Mouse (Mus musculus): ENCODE data around the gene Osbpl5. TPM values are rescaled to one million over a fixed set of nuclear protein-coding genes. Genes with fewer than 3 reads are reported as not detected.

Gene Osbpl5
- polyA plus RNA-seq, 1 experiment from 2014 or later, result 2.2 TPM

- H3K27ac ChIP-seq (ENCODE audit: low read length), result no peak overlapping the region
- no peak overlapping the region for H3K4me3 ChIP-seq (ENCODE audit: low read depth, low read length)
- no peak for ATAC-seq (ENCODE audit: low read depth)
- no peaks in the 10 kb centered on the region for H3K36me3 ChIP-seq (ENCODE audit: control insufficient read depth, insufficient read depth)
- H3K9ac ChIP-seq (ENCODE audit: low read depth, low read length), result no peak overlapping the region
- no peaks in the 10 kb centered on the region for H3K4me1 ChIP-seq (ENCODE audit: control insufficient read depth, low read depth, low read length)
- H3K9me3 ChIP-seq (replicated peaks; ENCODE audit: control insufficient read depth, low read length), result no peaks in the 10 kb centered on the region
- WGBS (ENCODE audit: insufficient replicate concordance), result 63% methylated on average over 4 of the region's 4 CpGs
- H3K4me2 ChIP-seq (ENCODE audit: low read depth, low read length), result no peak overlapping the region
- no peaks in the 10 kb centered on the region for H3K27me3 ChIP-seq (ENCODE audit: control insufficient read depth, insufficient read depth, low read depth, low read length)
These were observed 30.4 kb downstream of the Osbpl5 start for GRCm38 (mm10) chr7:143726396-143726795.

- Histone ChIP-seq H3K36me3 (ENCODE audit: control insufficient read depth, insufficient read depth) (no peaks in the 10 kb centered on the region), H3K27ac (ENCODE audit: low read length) (no peak overlapping the region), H3K4me1 (ENCODE audit: control insufficient read depth, low read depth, low read length) (no peaks in the 10 kb centered on the region), H3K4me3 (ENCODE audit: low read depth, low read length) (no peak overlapping the region), H3K27me3 (ENCODE audit: control insufficient read depth, insufficient read depth, low read depth, low read length) (no peaks in the 10 kb centered on the region), H3K4me2 (ENCODE audit: low read depth, low read length) (no peak overlapping the region), H3K9me3 (replicated peaks; ENCODE audit: control insufficient read depth, low read length) (no peaks in the 10 kb centered on the region), H3K9ac (ENCODE audit: low read depth, low read length) (no peak overlapping the region)
- no peak for ATAC-seq (ENCODE audit: low read depth)
- WGBS (ENCODE audit: insufficient replicate concordance), result 70% methylated on average over 4 of the region's 4 CpGs
These were observed 32.9 kb downstream of the Osbpl5 start for GRCm38 (mm10) chr7:143723841-143724240.

GRCm38 (mm10) chr7:143722646-143723045, 34.1 kb downstream of the Osbpl5 start:
- no peak overlapping the region for H3K4me2 ChIP-seq (ENCODE audit: low read depth, low read length)

GRCm38 (mm10) chr7:143717811-143718210, 39.0 kb downstream of the Osbpl5 start:
- H3K9me3 ChIP-seq (replicated peaks; ENCODE audit: control insufficient read depth, low read length), result no peaks in the 10 kb centered on the region
- 42% methylated on average over 1 of the region's 1 CpGs for WGBS (ENCODE audit: insufficient replicate concordance)
- ATAC-seq (ENCODE audit: low read depth), result no peak

More at GRCm38 (mm10) chr7:143722646-143723045, 34.1 kb downstream of the Osbpl5 start:
- Histone ChIP-seq H3K27ac (ENCODE audit: low read length) (no peak overlapping the region), H3K27me3 (ENCODE audit: control insufficient read depth, insufficient read depth, low read depth, low read length) (no peaks in the 10 kb centered on the region), H3K4me1 (ENCODE audit: control insufficient read depth, low read depth, low read length) (no peaks in the 10 kb centered on the region), H3K4me3 (ENCODE audit: low read depth, low read length) (no peak overlapping the region), H3K9ac (ENCODE audit: low read depth, low read length) (no peak overlapping the region), H3K36me3 (ENCODE audit: control insufficient read depth, insufficient read depth) (no peaks in the 10 kb centered on the region), H3K9me3 (replicated peaks; ENCODE audit: control insufficient read depth, low read length) (no peaks in the 10 kb centered on the region)
- WGBS (ENCODE audit: insufficient replicate concordance), result 62% methylated on average over 5 of the region's 5 CpGs
- no peak for ATAC-seq (ENCODE audit: low read depth)

GRCm38 (mm10) chr7:143713421-143713820, 43.4 kb downstream of the Osbpl5 start:
- 19% methylated on average over 4 of the region's 4 CpGs for WGBS (ENCODE audit: insufficient replicate concordance)
- ATAC-seq (ENCODE audit: low read depth), result no peak

More at GRCm38 (mm10) chr7:143717811-143718210, 39.0 kb downstream of the Osbpl5 start:
- Histone ChIP-seq H3K4me3 (ENCODE audit: low read depth, low read length) (no peak overlapping the region), H3K9ac (ENCODE audit: low read depth, low read length) (no peak overlapping the region), H3K27ac (ENCODE audit: low read length) (no peak overlapping the region), H3K27me3 (ENCODE audit: control insufficient read depth, insufficient read depth, low read depth, low read length) (no peaks in the 10 kb centered on the region), H3K4me2 (ENCODE audit: low read depth, low read length) (no peak overlapping the region), H3K4me1 (ENCODE audit: control insufficient read depth, low read depth, low read length) (no peaks in the 10 kb centered on the region), H3K36me3 (ENCODE audit: control insufficient read depth, insufficient read depth) (no peaks in the 10 kb centered on the region)

GRCm38 (mm10) chr7:143712771-143713348, 43.9 kb downstream of the Osbpl5 start:
- Histone ChIP-seq H3K9ac (ENCODE audit: low read depth, low read length) (no peak overlapping the region), H3K27ac (ENCODE audit: low read length) (no peak overlapping the region), H3K9me3 (replicated peaks; ENCODE audit: control insufficient read depth, low read length) (no peaks in the 10 kb centered on the region), H3K4me1 (ENCODE audit: control insufficient read depth, low read depth, low read length) (no peaks in the 10 kb centered on the region), H3K4me2 (ENCODE audit: low read depth, low read length) (no peak overlapping the region), H3K36me3 (ENCODE audit: control insufficient read depth, insufficient read depth) (no peaks in the 10 kb centered on the region), H3K27me3 (ENCODE audit: control insufficient read depth, insufficient read depth, low read depth, low read length) (no peaks in the 10 kb centered on the region), H3K4me3 (ENCODE audit: low read depth, low read length) (no peak overlapping the region)
- 34% methylated on average over 8 of the region's 8 CpGs for WGBS (ENCODE audit: insufficient replicate concordance)
- no peak for ATAC-seq (ENCODE audit: low read depth)

More at GRCm38 (mm10) chr7:143713421-143713820, 43.4 kb downstream of the Osbpl5 start:
- no peaks in the 10 kb centered on the region for H3K4me1 ChIP-seq (ENCODE audit: control insufficient read depth, low read depth, low read length)
- no peak overlapping the region for H3K4me2 ChIP-seq (ENCODE audit: low read depth, low read length)
- no peaks in the 10 kb centered on the region for H3K9me3 ChIP-seq (replicated peaks; ENCODE audit: control insufficient read depth, low read length)
- no peaks in the 10 kb centered on the region for H3K27me3 ChIP-seq (ENCODE audit: control insufficient read depth, insufficient read depth, low read depth, low read length)
- H3K9ac ChIP-seq (ENCODE audit: low read depth, low read length), result no peak overlapping the region
- no peak overlapping the region for H3K27ac ChIP-seq (ENCODE audit: low read length)
- no peaks in the 10 kb centered on the region for H3K36me3 ChIP-seq (ENCODE audit: control insufficient read depth, insufficient read depth)
- H3K4me3 ChIP-seq (ENCODE audit: low read depth, low read length), result no peak overlapping the region

GRCm38 (mm10) chr7:143712023-143712422, 44.8 kb downstream of the Osbpl5 start:
- H3K4me1 ChIP-seq (ENCODE audit: control insufficient read depth, low read depth, low read length), result no peaks in the 10 kb centered on the region
- no peaks in the 10 kb centered on the region for H3K27me3 ChIP-seq (ENCODE audit: control insufficient read depth, insufficient read depth, low read depth, low read length)
- H3K9me3 ChIP-seq (replicated peaks; ENCODE audit: control insufficient read depth, low read length), result no peaks in the 10 kb centered on the region
- H3K27ac ChIP-seq (ENCODE audit: low read length), result no peak overlapping the region
- no peak overlapping the region for H3K9ac ChIP-seq (ENCODE audit: low read depth, low read length)
- no peak for ATAC-seq (ENCODE audit: low read depth)
- no peaks in the 10 kb centered on the region for H3K36me3 ChIP-seq (ENCODE audit: control insufficient read depth, insufficient read depth)
- 63% methylated on average over 4 of the region's 4 CpGs for WGBS (ENCODE audit: insufficient replicate concordance)
- no peak overlapping the region for H3K4me2 ChIP-seq (ENCODE audit: low read depth, low read length)
- H3K4me3 ChIP-seq (ENCODE audit: low read depth, low read length), result no peak overlapping the region

- WGBS (ENCODE audit: insufficient replicate concordance), result 59% methylated on average over 7 of the region's 7 CpGs
- ATAC-seq (ENCODE audit: low read depth), result no peak
These were observed 45.4 kb downstream of the Osbpl5 start for GRCm38 (mm10) chr7:143711381-143711780.

GRCm38 (mm10) chr7:143709395-143709794, 47.4 kb downstream of the Osbpl5 start:
- no peaks in the 10 kb centered on the region for H3K36me3 ChIP-seq (ENCODE audit: control insufficient read depth, insufficient read depth)
- 71% methylated on average over 7 of the region's 7 CpGs for WGBS (ENCODE audit: insufficient replicate concordance)
- no peak overlapping the region for H3K4me2 ChIP-seq (ENCODE audit: low read depth, low read length)
- H3K4me1 ChIP-seq (ENCODE audit: control insufficient read depth, low read depth, low read length), result no peaks in the 10 kb centered on the region
- no peak overlapping the region for H3K9ac ChIP-seq (ENCODE audit: low read depth, low read length)
- no peak overlapping the region for H3K4me3 ChIP-seq (ENCODE audit: low read depth, low read length)
- no peak for ATAC-seq (ENCODE audit: low read depth)
- no peak overlapping the region for H3K27ac ChIP-seq (ENCODE audit: low read length)
- no peaks in the 10 kb centered on the region for H3K9me3 ChIP-seq (replicated peaks; ENCODE audit: control insufficient read depth, low read length)
- H3K27me3 ChIP-seq (ENCODE audit: control insufficient read depth, insufficient read depth, low read depth, low read length), result no peaks in the 10 kb centered on the region

More at GRCm38 (mm10) chr7:143711381-143711780, 45.4 kb downstream of the Osbpl5 start:
- Histone ChIP-seq H3K27me3 (ENCODE audit: control insufficient read depth, insufficient read depth, low read depth, low read length) (no peaks in the 10 kb centered on the region), H3K9me3 (replicated peaks; ENCODE audit: control insufficient read depth, low read length) (no peaks in the 10 kb centered on the region), H3K4me2 (ENCODE audit: low read depth, low read length) (no peak overlapping the region), H3K4me1 (ENCODE audit: control insufficient read depth, low read depth, low read length) (no peaks in the 10 kb centered on the region), H3K27ac (ENCODE audit: low read length) (no peak overlapping the region), H3K36me3 (ENCODE audit: control insufficient read depth, insufficient read depth) (no peaks in the 10 kb centered on the region), H3K4me3 (ENCODE audit: low read depth, low read length) (no peak overlapping the region), H3K9ac (ENCODE audit: low read depth, low read length) (no peak overlapping the region)
